Mouse (Mus musculus) left cerebral cortex, postnatal 10 days (tissue): ENCODE data around the gene Hdac5. TPM values are rescaled to one million over a fixed set of nuclear protein-coding genes. Genes with fewer than 3 reads are reported as not detected.

Experiments used
- DNase-seq, 2 experiments: peaks; one replicate each; pipeline ENCODE4 v3.0.0; 2021 to 2022; ENCODE audit warnings: low spot score in 2 of 2, mixed read lengths in 1 of 2; ENCODE audit errors: extremely low spot score in 1 of 2
- intact Hi-C: fragments of 180-260 bp; cut with DNase I; formaldehyde crosslinking; loops from one replicate; pipeline ENCODE4 v1.15.1; 2025
- total RNA-seq, 2 experiments: library from RNA; stranded (reverse); gene quantifications; 2 replicates each; pipeline ENCODE4 v1.2.3; 2021

Gene Hdac5
- total RNA-seq, 2 experiments from 2014 or later = 190 TPM

DNA sequence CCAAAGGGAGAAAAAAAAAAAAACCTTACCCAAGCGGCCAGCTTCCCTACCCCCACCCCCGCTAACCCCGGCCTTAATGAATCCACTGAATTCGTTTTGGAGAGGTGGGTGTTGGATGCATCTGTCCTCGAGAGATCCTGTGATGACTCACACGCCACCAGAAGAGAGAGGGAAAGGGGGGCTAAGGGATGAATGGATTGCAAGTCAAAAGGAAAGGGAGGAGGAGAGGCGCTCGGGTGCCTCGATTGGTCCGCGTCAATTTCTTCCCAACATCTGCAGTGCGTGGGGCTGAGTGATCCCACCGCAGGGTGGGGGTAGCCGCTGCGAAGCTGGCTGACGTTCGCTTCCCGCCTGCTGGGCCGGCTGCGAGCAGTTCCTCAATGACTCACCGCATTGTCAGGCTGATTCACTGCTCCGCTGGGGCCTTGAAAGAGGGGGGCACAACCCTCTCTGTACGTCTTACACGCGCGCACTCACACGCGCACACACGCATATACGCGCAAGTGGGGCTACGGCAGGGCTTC, 15.0 kb upstream of the Hdac5 start:
- peak; percentile 72 to 87 for DNase-seq
- intact Hi-C loops = no loop called here

DNA sequence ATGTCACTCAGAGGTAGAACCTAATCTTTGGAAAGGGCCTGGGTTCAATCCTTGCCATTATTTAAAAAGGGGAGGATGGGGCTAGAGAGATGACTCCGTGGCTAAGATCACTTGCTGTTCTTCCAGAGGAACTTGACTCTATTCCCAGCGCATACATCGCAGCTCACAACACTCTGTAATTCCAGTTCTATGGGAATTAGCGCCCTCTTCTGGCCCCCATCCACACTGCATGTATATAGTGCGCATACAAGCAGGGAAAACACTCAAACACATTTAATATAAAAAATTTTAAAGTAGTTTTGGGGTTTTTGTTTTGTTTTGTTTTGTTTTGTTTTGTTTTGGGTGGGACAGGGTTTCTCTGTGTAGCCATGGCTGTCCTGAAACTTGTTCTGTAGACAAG, 11.9 kb upstream of the Hdac5 start:
- intact Hi-C loops = no loop called here

DNA sequence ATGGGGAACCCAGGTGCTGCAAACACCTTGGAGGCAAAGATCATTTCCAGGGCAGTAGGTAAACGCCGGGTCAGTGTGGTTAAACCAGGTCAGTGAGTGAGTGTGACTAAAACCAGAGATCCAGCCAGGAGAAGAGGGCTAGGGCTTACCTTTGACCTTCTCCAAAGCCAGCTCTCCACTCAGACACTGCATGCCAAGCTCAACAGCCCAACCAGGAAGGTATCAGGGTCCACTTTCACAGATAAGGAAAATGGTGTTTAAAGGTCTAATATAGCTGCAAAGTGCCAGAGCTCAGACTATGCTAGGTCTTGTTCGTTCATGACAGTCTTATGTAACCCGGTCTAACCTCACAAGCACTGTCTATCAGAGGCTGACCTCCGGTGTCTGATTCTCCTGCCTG, 11.3 kb upstream of the Hdac5 start:
- no peak for DNase-seq
- intact Hi-C loops = no loop called here

More for the DNA sequence above, 11.9 kb upstream of the Hdac5 start:
- no peak for DNase-seq

DNA sequence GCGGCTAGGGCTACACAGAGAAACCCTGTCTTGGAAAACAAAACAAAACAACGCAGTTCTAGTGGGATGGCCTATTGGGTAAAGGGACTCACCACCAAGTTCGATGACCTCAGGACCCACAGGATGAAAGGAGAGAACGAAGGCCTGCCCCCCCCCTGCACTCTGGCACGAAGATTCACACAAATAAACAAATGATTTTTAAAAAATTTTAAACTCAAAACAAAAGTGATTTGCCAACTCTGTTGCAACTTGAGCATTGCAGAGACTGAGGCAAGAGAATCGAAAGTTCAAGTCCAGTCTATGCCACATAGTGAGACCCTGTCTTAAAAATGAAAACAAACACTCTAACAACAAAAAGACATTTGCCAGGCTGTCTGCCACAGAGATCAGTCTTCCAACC, 10.7 kb upstream of the Hdac5 start:
- no peak for DNase-seq
- intact Hi-C loops = no loop called here

DNA sequence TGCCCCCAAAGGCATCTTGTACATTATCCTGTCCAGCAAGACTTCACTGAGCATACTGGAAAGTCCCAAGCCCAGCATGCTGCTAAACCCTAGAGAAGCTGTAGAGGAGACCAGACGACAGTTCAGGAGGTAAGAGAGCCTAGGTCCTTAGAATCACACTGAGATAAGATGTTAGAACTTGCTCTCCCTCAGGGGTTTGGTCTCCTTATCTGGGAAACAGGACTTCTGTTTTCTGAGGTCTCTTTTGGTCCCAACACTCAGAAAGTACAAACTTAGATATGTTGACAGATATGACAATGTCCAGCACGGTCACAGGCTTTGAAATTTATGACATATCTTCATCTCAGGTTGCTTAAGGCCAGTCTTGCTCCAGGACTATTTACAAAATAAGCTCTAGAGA, 6.1 kb upstream of the Hdac5 start:
- intact Hi-C loops = no loop called here
- no peak for DNase-seq

DNA sequence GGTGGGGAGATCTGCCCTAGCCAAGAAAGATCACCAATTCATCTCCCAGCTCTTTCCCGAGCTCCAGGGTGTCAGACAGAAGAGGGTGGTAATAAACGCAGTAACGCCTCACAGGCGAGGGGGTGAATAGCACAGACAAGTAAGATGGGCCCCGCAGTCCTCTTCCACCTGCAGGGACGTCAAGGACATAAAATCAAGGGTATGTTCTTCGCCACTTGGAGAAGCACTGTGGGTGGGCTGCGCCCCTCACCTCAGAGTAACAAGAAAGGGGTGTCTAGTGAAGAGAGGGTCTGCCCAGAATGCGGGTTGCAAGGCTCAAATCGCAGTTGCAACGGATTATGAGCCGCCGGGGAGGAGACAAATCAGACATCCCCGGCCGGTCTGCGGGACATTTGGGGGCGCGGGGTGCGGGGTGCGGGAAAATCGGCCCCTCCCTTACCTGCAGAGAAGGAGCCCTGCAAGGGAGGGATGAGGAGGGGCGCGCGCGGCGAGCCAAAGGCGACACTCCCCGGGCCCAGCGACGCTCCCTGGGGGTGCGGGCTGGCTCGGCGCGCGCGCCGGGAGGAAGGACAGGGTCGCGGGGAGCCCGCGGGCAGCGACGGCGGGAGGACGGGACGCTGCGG, 524 bp downstream of the Hdac5 start:
- intact Hi-C loops = no loop called here
- DNase-seq = peak in 1 of 2 experiments; percentile 60

DNA sequence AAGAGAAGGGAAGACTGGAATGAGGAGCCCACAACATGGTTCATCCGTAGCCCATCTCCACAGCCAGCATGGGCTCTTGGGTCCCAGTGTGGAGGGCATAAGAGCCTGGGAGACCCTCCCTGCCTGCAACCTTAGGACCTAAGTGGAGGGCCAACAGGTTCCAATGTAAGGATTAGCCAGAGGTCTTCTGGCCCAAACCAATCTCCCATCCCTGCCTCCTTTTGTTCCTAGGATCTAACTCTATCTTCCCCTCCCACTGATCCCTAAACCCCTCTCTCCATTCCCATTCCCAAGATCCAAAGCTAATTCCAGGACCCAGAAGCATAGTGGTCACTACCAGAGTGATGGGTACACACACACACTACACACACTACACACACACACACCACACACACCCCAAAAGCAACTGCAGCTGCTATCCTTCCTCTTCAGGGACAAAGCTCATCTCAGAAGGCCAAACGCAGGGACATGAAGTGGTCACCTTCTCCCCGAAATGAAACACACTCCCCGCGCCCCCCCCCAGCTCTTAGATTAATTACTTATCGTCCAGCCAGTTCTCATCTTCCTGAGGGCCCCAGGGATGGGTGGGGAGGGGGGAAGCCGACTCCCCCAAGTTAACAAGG, 1.2 kb downstream of the Hdac5 start:
- DNase-seq = no peak
- intact Hi-C loops = no loop called here

DNA sequence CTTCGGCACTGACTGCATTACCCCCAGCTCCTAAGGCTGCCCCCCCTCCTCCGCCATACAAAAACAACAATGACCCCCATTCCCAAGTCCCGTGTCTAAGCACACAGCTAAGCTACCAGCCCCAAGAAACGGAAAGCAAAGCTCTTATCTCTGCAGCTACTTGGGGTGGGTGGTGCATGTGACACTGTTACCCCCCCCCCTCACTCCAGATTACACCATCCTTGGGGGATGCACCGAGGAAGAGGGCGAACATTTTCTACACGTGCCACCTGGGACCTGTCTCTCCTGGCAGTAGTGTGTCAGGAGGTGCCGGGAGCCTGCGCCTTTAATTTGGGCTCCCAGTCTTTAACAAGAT, 1.8 kb downstream of the Hdac5 start:
- intact Hi-C loops = no loop called here
- DNase-seq = no peak

DNA sequence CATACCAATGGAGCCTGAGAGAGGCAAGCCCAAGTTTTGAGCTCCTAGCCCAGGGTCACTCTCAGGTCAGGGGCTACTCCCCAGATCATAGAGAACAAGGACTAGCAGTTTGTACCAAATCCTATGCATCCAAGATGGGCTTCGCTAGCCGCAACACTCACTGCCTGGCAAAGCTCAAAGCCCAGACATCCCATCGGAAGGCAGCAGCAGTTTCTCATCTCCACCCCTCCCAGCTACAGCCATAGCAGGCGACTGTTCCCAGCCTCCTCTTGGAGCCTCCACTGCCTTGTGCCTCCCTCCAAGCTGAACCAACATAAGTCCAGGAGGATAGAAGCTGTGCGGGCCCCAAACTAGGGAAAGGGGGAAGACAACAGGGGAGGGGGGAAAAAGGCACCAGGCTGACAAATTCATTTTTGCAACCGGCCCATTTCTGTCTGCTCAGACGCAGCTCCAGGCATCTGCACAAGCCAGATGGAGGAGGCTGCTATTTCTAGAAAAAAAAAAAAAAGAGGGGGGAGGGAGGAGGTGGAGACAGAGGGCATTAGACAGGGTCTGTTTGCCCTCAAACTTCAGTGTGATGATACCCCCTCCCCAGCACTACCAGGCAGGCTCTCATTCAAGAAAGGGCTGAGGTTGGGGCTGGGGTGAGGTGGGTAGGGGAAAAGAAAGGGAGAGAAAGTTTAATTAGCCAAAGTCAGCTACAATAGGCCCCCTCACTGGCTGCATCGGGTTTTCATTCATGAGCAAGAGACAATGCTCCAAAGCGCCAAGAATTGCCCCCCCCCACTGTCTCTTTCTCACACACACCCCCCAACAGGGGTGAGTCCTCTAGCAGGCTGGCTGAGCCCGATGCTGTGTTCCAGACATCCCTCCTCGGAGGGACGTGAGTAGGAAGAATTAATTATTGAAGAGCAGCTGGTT, 2.4 kb downstream of the Hdac5 start:
- intact Hi-C loops = no loop called here

DNA sequence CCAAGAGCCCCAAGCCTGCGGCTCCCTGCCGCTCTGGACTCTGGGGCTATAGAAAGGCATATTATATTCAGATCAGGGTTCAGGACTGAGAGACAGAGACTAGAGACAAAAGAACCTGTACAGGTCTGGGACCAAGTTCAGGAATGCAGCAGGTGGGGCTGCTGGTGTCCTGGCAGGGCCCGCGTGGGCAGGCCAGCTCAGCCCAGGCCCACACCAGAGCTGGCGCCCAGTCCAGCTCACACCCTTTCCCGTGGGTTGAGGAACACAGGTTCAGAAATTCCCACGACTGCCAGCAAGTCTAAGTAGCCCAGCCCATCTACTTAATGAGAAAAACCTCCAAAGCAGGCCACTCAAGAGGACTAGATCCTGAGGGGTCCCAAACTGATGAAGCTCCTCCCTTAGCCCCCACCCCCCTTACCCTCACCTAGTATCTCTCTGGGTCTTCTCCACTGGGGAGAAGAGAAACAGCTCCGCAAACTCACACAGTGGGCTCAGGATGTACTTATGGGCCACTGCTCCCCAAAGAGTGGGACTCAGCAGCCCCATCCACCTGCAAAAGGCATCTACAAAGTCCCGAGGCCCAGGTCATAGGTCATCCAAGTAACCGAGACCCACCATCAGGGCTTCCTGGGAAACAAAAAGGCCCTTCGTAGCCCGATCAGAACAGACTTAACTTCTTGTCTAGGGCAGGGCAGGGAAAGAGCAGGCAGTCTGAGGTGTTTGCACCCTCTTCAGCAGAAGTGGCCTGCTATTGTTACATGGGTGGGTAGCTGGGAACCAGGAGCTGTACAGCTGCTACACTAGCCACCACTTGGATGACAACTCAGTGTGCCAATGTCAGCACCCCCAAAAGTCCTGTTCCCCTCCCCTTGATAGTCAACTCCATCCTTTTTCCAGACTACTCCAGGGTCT, 3.6 kb downstream of the Hdac5 start:
- no peak for DNase-seq
- intact Hi-C loops = no loop called here

More for the DNA sequence above, 2.4 kb downstream of the Hdac5 start:
- no peak for DNase-seq

DNA sequence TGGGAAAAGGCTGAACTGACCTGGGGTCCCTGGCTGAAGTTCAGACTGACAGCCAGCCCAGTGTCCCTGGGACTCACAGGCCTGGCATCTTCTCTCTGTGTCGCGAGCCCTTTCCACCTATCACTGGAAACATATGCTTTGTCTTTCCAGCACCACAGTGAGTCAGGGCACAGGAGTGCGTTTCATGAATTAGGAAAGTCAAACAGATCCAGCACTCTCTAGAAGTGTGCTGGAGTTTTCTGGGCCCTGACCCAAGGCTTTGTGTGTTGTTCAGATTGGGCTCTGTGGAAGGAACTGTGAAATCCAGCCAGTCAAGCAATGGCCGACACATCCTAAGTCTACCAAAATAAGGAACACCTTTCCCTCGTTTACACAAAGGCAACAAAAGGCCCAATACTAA, 4.7 kb downstream of the Hdac5 start:
- no peak for DNase-seq
- intact Hi-C loops = no loop called here

DNA sequence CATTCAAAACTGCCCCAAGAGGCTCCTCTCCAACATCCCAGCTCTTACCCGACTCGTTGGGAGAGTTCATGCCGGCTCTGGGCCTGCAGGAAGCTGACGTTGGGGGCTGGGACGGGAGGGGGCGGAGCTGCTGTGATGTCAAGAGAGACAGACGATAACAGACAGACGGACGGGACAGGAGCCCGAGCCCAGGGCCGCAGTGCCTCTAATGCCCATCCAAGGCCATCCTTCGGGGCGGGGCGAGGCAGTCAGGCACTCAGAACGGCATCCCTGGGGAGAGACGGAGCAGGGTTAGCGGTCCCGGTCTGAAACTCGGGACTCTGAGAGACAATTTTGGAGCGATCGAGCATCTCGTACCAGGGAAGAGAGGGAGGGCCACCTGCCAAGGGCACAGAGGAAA, 5.3 kb downstream of the Hdac5 start:
- DNase-seq = no peak
- intact Hi-C loops = no loop called here

DNA sequence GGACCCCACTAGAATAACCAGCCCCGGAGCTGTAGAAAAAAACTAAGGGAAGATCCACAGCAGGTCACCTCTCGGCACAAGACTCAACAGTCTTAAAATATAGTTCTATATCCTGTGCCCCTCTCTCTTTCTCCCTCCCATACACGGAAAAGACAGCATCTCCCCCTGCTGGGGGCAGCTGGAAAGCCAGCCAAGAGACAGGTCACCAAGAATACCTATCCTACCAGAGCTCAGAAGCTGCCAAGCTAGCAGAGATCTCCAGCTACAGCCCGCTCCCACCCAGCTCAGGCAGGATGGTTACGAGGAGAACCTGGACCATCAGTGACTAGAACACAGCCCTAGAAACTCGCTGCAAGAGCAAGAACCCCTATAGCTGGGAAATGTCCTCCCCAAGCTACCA, 6.8 kb downstream of the Hdac5 start:
- peak in 1 of 2 experiments; percentile 74 for DNase-seq
- intact Hi-C loops = no loop called here

DNA sequence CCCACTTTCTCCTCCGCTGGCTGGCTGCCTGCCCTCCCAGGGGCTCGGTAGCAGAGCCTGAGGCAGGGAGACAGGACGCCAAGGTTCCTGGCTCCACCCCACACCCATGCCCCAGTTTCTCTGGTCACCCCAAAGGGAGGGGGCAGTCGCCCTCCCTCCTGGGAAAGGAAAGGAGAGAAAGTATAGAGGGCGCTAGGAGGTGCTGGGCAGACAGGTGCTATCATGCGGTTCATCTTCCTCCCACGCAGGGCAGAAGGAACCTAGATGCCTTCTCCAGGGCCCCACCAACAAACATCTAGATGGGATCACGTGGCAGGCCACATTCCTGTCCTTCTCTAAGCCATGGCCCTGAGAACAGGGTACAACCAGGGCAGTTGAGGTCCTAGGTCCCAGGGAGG, 8.0 kb downstream of the Hdac5 start:
- intact Hi-C loops = no loop called here
- no peak for DNase-seq

DNA sequence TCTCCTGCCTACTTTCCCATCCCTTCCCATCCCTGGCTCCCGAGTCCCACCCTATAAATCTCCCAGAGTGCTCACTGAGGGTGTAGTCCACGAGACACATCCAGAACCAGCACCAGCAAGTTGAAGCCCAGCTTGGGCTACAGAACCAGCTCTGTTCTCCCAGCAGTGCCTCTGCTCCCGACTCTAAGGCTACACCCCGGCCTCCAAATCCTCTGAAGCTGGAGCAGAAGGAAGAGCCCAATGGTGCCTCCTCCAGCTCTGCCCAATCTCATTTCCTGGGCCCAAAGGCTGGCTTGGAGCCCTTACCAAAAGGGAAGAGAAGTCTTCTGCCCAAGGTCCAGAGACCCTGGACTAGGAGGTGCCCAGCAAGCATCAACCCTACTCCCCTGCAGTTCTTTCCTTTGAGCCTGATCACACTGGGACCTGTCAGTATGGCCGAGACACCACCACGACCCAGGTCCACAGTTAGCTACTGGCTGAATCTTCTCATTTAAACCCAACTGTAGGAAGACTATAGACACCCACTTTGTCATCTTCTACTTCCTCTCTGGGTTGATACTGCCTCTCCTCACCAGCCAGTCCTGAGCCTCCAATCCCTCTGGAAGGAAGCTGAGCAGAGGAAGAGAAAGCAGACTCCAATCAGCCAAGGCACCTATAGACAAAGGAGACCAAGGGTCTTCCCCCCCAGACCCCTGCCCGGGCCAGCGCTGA, 8.6 kb downstream of the Hdac5 start:
- intact Hi-C loops = no loop called here
- DNase-seq = no peak

DNA sequence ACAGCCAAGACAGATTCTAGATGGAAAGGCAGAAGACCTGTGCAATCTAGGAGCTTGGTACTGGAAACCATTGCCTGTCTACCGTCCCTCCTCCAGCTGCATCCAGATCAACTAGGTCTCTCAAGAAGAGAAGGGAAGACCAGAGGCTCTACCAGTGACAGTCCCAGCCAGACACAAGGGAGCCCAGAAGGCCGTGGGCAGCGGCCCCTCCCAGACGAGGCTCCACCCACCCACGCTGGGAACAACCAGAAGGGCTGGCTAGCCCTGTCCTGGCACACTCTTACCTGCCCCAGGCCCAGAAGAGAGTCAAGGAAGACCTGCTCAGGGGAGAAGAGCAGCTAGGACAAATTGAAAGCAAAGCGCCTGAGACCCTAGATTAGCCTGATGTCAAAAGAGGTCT, 9.5 kb downstream of the Hdac5 start:
- peak in 1 of 2 experiments; percentile 36 for DNase-seq
- intact Hi-C loops = no loop called here

DNA sequence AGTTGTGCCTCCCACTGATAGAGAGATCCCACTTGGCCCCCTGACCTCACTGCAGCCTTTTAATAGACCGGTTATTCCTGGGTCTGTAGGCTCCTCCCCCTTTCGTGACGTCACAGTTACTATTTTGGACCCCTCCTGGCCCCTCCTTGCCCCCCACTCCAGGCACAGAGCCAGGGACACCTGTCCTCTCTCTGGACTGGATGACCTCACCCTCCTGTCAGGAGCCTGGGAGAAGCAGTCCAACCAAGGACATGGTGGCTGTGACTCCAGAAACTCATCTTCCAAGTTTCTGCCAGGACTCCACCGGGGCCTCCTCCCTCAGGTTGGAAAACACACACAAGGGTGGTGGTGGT, 10.0 kb downstream of the Hdac5 start:
- intact Hi-C loops = no loop called here
- DNase-seq = peak in 1 of 2 experiments; percentile 70

DNA sequence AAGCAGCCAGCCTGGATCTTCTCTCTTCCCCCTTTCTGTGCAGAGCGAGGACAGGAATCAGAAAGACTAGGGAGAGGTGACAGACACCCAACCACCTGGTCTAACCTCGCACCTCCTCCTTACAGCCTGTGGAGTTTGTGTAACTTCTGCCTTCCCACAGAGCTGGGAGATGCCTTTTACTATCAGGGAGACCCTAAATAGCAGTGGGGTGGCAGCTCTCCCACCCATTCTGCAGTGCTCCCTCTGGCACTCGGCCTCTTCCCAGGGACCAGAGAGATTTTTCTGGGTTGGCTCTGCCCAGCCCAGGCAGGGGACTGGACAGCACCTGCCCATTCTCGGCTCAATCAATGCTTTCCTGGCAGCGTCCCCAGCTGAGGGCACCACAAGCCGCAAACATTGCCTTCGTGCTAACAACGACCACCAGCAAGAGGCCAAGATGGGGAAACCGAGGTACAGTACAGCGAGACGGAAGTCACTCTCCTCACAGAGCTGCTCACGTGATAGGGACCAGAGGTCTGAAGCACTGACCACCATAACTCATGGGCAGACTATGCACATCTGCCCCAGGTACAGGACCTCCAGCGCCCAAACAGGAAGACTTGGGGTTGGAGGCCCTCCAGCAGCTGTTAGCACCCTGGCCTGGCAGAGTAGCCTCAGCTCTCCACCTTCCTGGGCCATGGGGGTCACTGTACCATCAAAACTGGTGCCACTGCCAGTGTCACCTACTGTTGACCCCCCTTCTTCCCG, 10.5 kb downstream of the Hdac5 start:
- DNase-seq = peak in 1 of 2 experiments; percentile 56
- intact Hi-C loops = no loop called here
